Mouse (Mus musculus) lung, postnatal 14 days (tissue): ENCODE measurements around the gene Gm3336.

Source experiments
- DNase-seq: peaks from one replicate; pipeline ENCODE4 v3.0.0; 2021

Gene Gm3336

GRCm38 (mm10) chr8:70696019-70696885, 22.1 kb upstream of the Gm3336 start:
- DNase-seq: peak; percentile 85

DNA sequence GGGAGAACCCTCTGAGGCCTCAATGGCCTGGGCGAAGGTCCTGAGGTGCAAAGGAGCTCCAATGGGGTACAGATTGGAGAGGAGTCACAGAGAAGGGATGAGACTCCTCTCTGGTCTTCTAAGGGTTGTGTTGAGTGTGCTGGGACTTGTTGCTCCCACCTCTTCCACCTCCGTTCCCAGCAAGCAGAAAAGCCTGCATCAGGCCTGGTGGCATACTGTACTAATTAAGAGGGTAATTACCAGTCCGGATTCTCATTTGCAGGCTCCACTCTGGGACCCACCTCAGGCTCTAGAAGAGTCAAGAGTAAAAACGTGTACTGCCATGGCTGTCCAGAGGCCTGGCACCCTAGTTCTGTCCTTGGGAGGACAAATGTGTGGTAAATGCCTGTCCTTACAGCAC, 21.4 kb upstream of the Gm3336 start:
- no peak for DNase-seq

- no peak for DNase-seq
These were observed 20.7 kb upstream of the Gm3336 start for GRCm38 (mm10) chr8:70697366-70698250.

DNA sequence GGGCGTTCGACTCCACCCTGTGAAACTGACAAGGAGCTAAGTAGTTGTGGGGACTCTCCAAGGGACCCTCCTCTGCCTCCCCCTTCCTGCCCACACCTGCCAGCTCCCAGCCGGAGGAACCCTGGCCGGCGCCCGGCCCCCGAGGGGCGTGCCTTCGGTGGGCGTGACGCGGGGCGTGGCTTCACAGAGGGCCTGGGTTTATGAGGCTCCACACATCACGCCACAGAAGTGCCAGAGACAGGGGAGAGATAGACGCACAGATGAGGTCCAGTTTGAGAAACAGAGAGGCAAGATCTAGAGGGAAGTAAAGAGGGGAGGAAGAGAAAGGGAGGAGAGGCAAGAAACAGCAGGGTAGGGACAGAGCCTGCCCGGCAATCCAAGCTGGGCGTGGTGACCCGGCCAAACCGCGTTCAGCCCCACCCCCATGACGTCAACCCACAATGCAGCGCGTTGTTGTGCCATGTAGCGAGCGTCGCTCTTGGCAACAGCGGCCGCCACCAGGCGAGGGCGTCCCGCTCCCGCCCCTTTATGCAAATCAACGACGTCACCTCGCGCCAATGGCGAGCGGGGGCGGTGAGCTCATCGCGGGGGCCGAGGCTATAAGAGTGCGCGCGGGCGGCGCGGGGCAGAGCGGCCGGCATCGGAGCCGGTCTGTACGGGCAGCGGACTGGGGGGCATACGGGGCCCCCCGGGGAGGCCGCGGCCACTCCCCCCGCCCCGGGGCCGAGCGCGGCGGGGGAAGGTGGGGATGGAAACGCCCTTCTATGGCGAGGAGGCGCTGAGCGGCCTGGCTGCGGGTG, 19.8 kb upstream of the Gm3336 start, which contains the start of gene Jund:
Jund (plus strand) TSS at position 640 of the 800 bp plus-strand sequence.
- DNase-seq: peak; percentile 100

DNA sequence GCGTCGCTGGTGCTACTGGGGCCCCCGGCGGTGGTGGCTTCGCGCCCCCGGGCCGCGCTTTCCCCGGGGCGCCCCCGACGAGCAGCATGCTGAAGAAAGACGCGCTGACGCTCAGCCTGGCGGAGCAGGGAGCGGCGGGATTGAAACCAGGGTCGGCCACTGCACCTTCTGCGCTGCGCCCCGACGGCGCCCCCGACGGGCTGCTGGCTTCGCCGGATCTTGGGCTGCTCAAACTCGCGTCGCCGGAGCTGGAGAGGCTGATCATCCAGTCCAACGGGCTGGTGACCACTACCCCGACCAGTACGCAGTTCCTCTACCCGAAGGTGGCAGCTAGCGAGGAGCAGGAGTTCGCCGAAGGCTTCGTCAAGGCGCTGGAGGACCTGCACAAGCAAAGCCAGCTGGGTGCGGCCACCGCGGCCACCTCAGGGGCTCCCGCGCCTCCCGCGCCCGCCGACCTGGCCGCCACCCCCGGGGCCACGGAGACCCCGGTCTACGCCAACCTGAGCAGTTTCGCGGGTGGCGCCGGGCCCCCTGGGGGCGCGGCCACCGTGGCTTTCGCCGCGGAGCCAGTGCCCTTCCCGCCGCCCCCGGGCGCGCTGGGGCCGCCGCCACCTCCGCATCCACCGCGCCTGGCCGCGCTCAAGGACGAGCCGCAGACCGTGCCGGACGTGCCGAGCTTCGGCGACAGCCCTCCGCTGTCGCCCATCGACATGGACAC, 19.1 kb upstream of the Gm3336 start:
- DNase-seq: no peak

- peak; percentile 83 for DNase-seq
These were observed 18.3 kb upstream of the Gm3336 start for GRCm38 (mm10) chr8:70699834-70700554.

DNA sequence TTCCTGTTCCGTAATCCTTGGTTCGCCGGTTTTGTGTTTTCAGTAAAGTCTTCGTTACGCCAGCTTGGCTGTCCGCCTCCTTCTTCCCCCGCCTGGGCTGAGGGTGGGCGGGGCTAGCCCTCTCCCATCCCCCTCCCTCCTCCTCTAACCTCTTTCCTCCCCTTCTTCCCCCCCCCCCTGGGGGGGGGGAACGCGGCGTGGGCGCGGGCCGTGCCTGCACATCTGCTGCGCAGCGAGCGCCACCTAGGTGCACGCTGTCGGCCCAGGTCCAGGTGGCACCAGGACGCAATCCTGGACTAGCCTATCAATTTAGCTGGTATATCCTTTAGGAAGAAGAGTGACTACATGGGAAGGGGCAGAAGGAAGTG, 17.8 kb upstream of the Gm3336 start:
- DNase-seq: peak; percentile 93

GRCm38 (mm10) chr8:70701048-70701981, 17.0 kb upstream of the Gm3336 start:
- DNase-seq: no peak

DNA sequence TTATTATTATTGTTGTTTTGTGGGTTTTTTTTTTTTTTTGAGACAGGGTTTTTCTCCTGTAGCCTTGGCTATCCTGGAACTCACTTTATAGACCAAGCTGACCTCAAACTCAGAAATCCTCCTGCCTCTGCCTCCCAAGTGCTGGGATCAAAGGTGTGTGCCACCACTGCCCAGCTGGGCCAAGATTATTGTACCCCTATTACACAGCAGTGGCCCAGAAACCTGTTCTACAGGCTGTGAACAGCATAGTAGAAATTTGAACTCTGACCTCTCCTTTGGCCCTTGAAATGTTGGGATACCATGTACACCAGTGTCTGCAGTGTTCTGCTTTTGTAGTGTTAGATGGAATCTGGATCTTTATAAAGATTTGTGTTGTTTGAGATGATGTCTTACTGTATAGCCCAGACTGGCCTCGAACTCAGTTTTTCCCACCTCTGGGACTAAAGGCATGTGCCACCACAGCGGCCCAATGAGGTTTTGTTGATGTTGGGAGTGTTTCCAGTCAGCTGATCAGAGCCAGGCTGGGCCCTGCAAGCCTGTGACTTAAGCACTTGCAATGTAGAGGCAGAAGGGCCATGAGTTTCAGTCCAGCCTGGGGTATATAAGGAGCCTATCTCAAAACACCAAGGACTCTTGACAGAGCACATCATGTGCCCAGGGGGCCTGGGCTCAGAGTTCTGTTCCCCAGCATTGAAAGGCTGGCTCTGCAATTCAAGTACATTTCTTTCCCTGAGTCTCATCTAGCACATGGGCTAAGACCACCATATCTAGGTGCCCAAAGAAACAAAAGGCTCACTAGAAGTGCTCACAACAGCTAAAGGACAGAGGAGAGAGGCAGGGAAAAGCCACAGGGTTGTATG, 16.1 kb upstream of the Gm3336 start:
- DNase-seq: no peak

GRCm38 (mm10) chr8:70702842-70703182, 15.5 kb upstream of the Gm3336 start:
- peak; percentile 73 for DNase-seq

DNA sequence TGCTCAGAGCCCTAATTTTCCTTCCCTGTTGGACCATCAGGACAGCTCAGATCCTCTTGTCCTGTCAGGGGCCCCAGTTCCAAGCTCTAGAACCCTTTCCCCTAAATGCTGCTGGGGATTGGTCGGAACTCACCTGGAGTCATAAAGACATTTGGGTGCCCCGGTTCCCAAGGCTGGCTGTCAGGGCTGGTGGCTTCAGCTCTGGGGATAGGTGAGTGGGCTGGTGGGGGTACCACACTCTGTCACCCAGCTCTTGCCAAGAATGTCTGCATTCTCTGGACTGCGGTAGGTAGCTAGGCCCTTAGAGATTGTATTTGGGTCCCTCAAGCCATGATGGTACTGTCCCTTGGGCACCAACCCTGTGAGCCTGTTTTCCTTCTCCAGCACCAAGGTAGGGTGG, 15.1 kb upstream of the Gm3336 start, which contains the start of gene Iqcn:
Iqcn (plus strand) TSS at position 171 of the 400 bp plus-strand sequence.
- no peak for DNase-seq

DNA sequence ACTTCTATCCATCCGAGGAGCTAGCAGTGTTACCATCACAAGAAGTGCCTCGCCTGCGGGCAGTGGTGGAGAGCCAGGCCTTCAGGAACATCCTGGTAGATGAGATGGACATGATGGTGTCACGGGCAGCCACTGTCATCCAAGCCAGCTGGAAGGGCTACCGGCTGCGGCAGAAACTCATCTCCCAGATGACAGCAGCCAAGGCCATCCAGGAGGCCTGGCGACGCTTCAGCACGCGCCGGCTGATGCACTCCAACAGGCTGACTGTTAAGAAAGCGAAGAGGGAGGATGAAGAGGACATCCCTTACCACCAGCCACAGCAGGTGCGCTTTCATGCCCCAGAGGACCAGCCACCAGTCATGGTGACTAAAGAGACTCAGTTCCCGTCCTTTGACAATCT, 10.1 kb upstream of the Gm3336 start:
- no peak for DNase-seq

- DNase-seq: no peak
These were observed 8.5 kb upstream of the Gm3336 start for GRCm38 (mm10) chr8:70709794-70710193.

DNA sequence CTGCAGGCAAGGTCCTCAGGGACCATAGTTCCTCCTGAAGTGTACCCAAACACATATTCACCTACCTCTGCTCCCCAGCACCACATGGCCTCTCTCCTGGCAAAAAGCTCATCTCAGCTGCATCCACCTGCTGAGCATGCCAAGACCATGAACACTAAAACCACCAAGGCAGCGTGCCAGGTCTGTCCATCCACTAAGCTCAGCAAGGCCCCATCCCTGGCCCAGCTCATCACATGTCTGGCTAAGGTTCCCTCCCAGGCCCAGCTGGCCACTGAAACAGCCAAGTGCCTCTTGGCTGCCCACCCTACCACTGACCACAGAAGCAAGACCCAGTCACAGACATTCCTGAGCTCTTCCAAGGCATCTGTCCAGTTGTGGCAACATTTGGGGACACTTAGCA, 8.0 kb upstream of the Gm3336 start:
- DNase-seq: no peak

DNA sequence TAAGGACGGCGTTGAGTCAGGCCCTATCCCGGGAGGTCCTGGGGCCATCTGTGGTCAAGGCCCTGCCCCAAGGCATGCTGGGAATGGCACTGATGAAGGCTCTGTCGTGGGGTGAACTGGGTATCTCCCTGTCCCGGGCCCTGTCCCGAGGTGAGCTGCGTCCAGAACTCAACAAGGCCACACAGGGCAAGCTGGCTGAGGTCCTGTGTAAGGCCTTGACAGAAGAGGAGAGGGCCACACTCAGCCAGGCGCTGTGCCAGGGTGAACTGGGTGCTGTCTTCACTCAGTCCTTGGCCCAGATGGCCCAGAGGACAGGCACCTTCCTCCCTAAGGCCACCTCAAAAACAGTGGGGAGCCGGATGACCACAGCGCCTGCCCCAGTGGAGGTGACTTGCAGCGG, 7.3 kb upstream of the Gm3336 start:
- no peak for DNase-seq

- no peak for DNase-seq
These were observed 4.4 kb upstream of the Gm3336 start for GRCm38 (mm10) chr8:70713991-70714390.

GRCm38 (mm10) chr8:70715086-70715485, 3.3 kb upstream of the Gm3336 start:
- DNase-seq: no peak

DNA sequence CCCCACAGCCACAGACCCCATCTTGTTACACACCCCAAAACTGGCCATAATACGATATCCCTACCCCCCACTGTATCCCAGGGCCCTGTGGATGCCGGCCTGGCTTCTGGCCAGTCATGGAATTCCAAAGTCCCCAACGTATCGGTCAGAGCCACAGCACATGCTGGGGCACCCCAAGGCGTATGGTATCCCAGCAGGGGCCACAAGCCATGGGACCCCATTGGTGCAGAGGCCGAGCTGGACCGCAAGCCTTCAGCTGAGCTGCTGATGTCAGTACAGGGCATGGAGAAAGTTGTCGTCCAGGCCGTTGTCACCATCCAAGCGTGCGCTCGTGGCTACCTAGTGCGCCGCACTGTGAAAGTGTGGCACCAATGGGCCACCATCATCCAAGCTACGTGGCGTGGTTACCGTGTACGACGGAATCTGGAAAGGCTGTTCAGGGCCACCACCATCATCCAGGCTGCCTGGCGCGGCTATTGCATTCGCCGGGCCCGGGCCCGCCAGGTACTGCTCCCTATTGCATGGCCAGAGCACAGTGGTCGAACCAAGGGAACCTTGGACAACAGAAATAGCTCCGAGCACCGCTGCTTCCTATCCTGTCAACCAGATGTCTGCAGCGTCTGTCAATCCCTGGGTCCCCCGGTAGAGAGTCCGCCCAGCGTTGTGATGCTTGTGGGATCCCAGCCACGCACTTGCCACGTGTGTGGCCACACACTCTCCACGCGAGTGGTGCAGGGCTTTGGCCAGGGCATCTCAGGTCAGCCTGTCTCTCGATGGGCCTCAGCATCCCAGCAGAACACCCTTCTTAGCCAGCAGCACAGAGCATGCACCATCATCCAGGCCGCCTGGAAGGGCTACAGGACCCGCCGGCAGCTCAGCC, 1.6 kb upstream of the Gm3336 start:
- DNase-seq: no peak
